Mouse (Mus musculus) spleen, adult 2 months (tissue): ENCODE measurements around the gene Mif4gd. TPM values are rescaled to one million over a fixed set of nuclear protein-coding genes. Genes with fewer than 3 reads are reported as not detected.

Experiments
- DNase-seq, 2 experiments: peaks; one replicate each; pipeline versions ENCODE4 v3.0.0 to v3.0.0-alpha.2; 2012 to 2021; ENCODE audit warnings: low spot score in 2 of 2, low read depth in 1 of 2
- H3K27ac ChIP-seq: fragments of 200-500 bp; 2 replicates; pipeline ENCODE4 v1.5.1; 2012; ENCODE audit warnings: low read length, inconsistent platforms; ENCODE audit not compliant: insufficient read depth
- H3K27me3 ChIP-seq: fragments of 200-500 bp; 2 replicates; pipeline ENCODE4 v1.6.1; 2012; ENCODE audit warnings: mild to moderate bottlenecking, moderate library complexity, low read length, inconsistent platforms; ENCODE audit not compliant: control insufficient read depth, insufficient read depth
- H3K36me3 ChIP-seq: fragments of 200-500 bp; 2 replicates; pipeline ENCODE4 v1.6.1; 2012; ENCODE audit warnings: mild to moderate bottlenecking, low read length, inconsistent platforms; ENCODE audit not compliant: control insufficient read depth, insufficient read depth
- H3K4me1 ChIP-seq: fragments of 200-500 bp; 2 replicates; pipeline ENCODE4 v1.6.1; 2011; ENCODE audit warnings: inconsistent platforms; ENCODE audit not compliant: control insufficient read depth, insufficient read depth, insufficient read length
- H3K4me3 ChIP-seq: fragments of 200-500 bp; 2 replicates; pipeline ENCODE4 v1.5.1; 2011; ENCODE audit warnings: mild to moderate bottlenecking, inconsistent platforms; ENCODE audit not compliant: insufficient read depth, insufficient read length; ENCODE audit errors: extremely low read depth
- CTCF ChIP-seq: fragments of 200-500 bp; IDR thresholded peaks from 2 replicates; pipeline ENCODE4 v1.5.1; 2011; ENCODE audit warnings: mild to moderate bottlenecking, inconsistent platforms; ENCODE audit not compliant: insufficient read depth, insufficient read length, insufficient replicate concordance; ENCODE audit errors: extremely low read depth
- POLR2A ChIP-seq: fragments of 200-500 bp; IDR thresholded peaks from 2 replicates; pipeline ENCODE4 v1.6.1; 2011; ENCODE audit warnings: low read depth, low read length, inconsistent platforms
- WGBS: fragments of 180-500 bp; shearing (Covaris S2); methylation state at CpG from one replicate; pipeline ENCODE4 v1.1.7; 2018; 5-methylcytosine and 5-hydroxymethylcytosine counted together
- polyA plus RNA-seq: library from polyadenylated mRNA; depleted of rRNA; stranded (reverse); fragments of >200 nt; gene quantifications from 2 replicates; pipeline ENCODE4 v1.2.3, GENCODE M21; 2012

Gene Mif4gd
- polyA plus RNA-seq, 1 experiment, result 175 TPM

- H3K4me3 ChIP-seq, result no peak overlapping the region
- 0 out of 2 replicates have a peak overlapping the region, but pooled peaks have one; percentile 25 for H3K27ac ChIP-seq
- WGBS, result 87% methylated on average over 8 of the region's 8 CpGs
- TF ChIP-seq CTCF, result no peak
- no peak for TF ChIP-seq POLR2A
- peaks cover 40% of the 10 kb centered on the region for H3K4me1 ChIP-seq
- no peak for DNase-seq
- H3K27me3 ChIP-seq, result no peaks in the 10 kb centered on the region
- H3K36me3 ChIP-seq, result no peaks in the 10 kb centered on the region
These were observed 22.3 kb upstream of the Mif4gd start for GRCm38 (mm10) chr11:115635041-115635440.

GRCm38 (mm10) chr11:115634109-115634508 is 21.3 kb upstream of the Mif4gd start:
- TF ChIP-seq CTCF (no peak), POLR2A (no peak)
- DNase-seq, result no peak
- H3K4me1 ChIP-seq, result peaks cover 36% of the 10 kb centered on the region
- no peaks in the 10 kb centered on the region for H3K27me3 ChIP-seq
- H3K36me3 ChIP-seq, result no peaks in the 10 kb centered on the region
- peak overlapping the region; percentile 66 for H3K27ac ChIP-seq
- H3K4me3 ChIP-seq, result no peak overlapping the region
- 77% methylated on average over 4 of the region's 4 CpGs for WGBS

- no peak overlapping the region for H3K4me3 ChIP-seq
- H3K36me3 ChIP-seq, result no peaks in the 10 kb centered on the region
- peak in 1 of 2 experiments; percentile 59 for DNase-seq
- peak overlapping the region; percentile 94 for H3K27ac ChIP-seq
- WGBS, result 28% methylated on average over 10 of the region's 10 CpGs
- H3K27me3 ChIP-seq, result no peaks in the 10 kb centered on the region
- TF ChIP-seq POLR2A (no peak), CTCF (no peak)
- peaks cover 34% of the 10 kb centered on the region for H3K4me1 ChIP-seq
These were observed 20.1 kb upstream of the Mif4gd start for GRCm38 (mm10) chr11:115632862-115633261.

GRCm38 (mm10) chr11:115632247-115632646 is 19.5 kb upstream of the Mif4gd start:
- WGBS, result 64% methylated on average over 7 of the region's 7 CpGs
- no peak for TF ChIP-seq CTCF
- TF ChIP-seq POLR2A, result no peak
- Histone ChIP-seq H3K4me1 (peaks cover 34% of the 10 kb centered on the region), H3K27ac (peak overlapping the region; percentile 94), H3K27me3 (no peaks in the 10 kb centered on the region), H3K4me3 (no peak overlapping the region), H3K36me3 (no peaks in the 10 kb centered on the region)
- no peak for DNase-seq

- H3K4me1 ChIP-seq, result peaks cover 34% of the 10 kb centered on the region
- TF ChIP-seq POLR2A (no peak), CTCF (peak; percentile 21; the same call in 1 of the 2 replicates)
- H3K4me3 ChIP-seq, result peak overlapping the region; percentile 33; the same call in 1 of the 2 replicates
- peak overlapping the region; percentile 94 for H3K27ac ChIP-seq
- 31% methylated on average over 3 of the region's 3 CpGs for WGBS
- H3K36me3 ChIP-seq, result no peaks in the 10 kb centered on the region
- H3K27me3 ChIP-seq, result no peaks in the 10 kb centered on the region
- DNase-seq, result no peak
These were observed 18.7 kb upstream of the Mif4gd start for GRCm38 (mm10) chr11:115631505-115631890.

GRCm38 (mm10) chr11:115630532-115631504 is 18.0 kb upstream of the Mif4gd start:
- H3K4me1 ChIP-seq, result peaks cover 37% of the 10 kb centered on the region
- peak overlapping the region; percentile 33 for H3K4me3 ChIP-seq
- H3K27ac ChIP-seq, result peak overlapping the region; percentile 94
- H3K27me3 ChIP-seq, result no peaks in the 10 kb centered on the region
- 31% methylated on average over 16 of the region's 16 CpGs for WGBS
- peak; percentile 68 for TF ChIP-seq POLR2A
- no peak for TF ChIP-seq CTCF
- H3K36me3 ChIP-seq, result no peaks in the 10 kb centered on the region
- DNase-seq, result peak; percentile 90 to 94

- H3K27me3 ChIP-seq, result no peaks in the 10 kb centered on the region
- peak overlapping the region; percentile 75 for H3K27ac ChIP-seq
- H3K4me1 ChIP-seq, result peaks cover 34% of the 10 kb centered on the region
- WGBS, result 82% methylated on average over 13 of the region's 13 CpGs
- H3K4me3 ChIP-seq, result no peak overlapping the region
- TF ChIP-seq CTCF (no peak), POLR2A (no peak)
- no peak for DNase-seq
- no peaks in the 10 kb centered on the region for H3K36me3 ChIP-seq
These were observed 17.2 kb upstream of the Mif4gd start for GRCm38 (mm10) chr11:115629734-115630531.
